Mouse (Mus musculus) neural tube, embryonic 11.5 days (tissue): ENCODE data around the gene Erbb4. TPM values are rescaled to one million over a fixed set of nuclear protein-coding genes. Genes with fewer than 3 reads are reported as not detected.

Experiments
- ATAC-seq: fragments of 200-750 bp; cut with Nextera tagmentation; 2 replicates; pipeline ENCODE4 v1.8.0; 2017; ENCODE audit warnings: moderate number of reproducible peaks, mild to moderate bottlenecking, moderate TSS enrichment, moderate library complexity; ENCODE audit not compliant: insufficient read depth, low FRiP score, low TSS enrichment
- DNase-seq: peaks from one replicate; pipeline ENCODE4 v3.0.0-alpha.2; 2015; ENCODE audit warnings: low spot score
- H3K27ac ChIP-seq: fragments of 300-500 bp; sonication (generic); 2 replicates; pipeline ENCODE4 v1.5.1; 2014; ENCODE audit warnings: low read depth, mild to moderate bottlenecking, low read length
- H3K27me3 ChIP-seq: fragments of 300-500 bp; sonication (generic); 2 replicates; pipeline ENCODE4 v1.6.1; 2014; ENCODE audit warnings: mild to moderate bottlenecking, low read length, mixed read lengths; ENCODE audit not compliant: control insufficient read depth, insufficient read depth
- H3K36me3 ChIP-seq: fragments of 300-500 bp; sonication (generic); 2 replicates; pipeline ENCODE4 v1.6.1; 2014; ENCODE audit warnings: mild to moderate bottlenecking, low read length, moderate library complexity, mixed read lengths; ENCODE audit not compliant: control insufficient read depth, insufficient read depth
- H3K4me1 ChIP-seq: fragments of 300-500 bp; sonication (generic); 2 replicates; pipeline ENCODE4 v1.6.1; 2014; ENCODE audit warnings: low read length, mixed read lengths; ENCODE audit not compliant: control insufficient read depth, insufficient read depth
- H3K4me2 ChIP-seq: fragments of 300-500 bp; sonication (generic); 2 replicates; pipeline ENCODE4 v1.6.1; 2014; ENCODE audit warnings: low read depth, mild to moderate bottlenecking, moderate library complexity
- H3K4me3 ChIP-seq: fragments of 300-500 bp; sonication (generic); 2 replicates; pipeline ENCODE4 v1.5.1; 2014; ENCODE audit warnings: low read depth, low read length
- H3K9ac ChIP-seq: fragments of 300-500 bp; sonication (generic); 2 replicates; pipeline ENCODE4 v1.6.1; 2014; ENCODE audit warnings: mild to moderate bottlenecking, low read length
- H3K9me3 ChIP-seq: fragments of 300-500 bp; sonication (generic); 2 replicates; pipeline ENCODE4 v1.6.1; 2016; ENCODE audit warnings: low read length; ENCODE audit not compliant: control insufficient read depth
- WGBS: fragments of 180-500 bp; shearing (Covaris S2); extraction: QIAGEN DNeasy Blood & Tissue Kit; methylation state at CpG from one replicate; pipeline ENCODE4 v1.1.7; 2014; 5-methylcytosine and 5-hydroxymethylcytosine counted together
- polyA plus RNA-seq: library from polyadenylated mRNA; unstranded; fragments of >200 nt; fragmentation: Nextera tagmentation; extraction: Ambion mirVana; gene quantifications from 2 replicates; pipeline ENCODE4 v1.2.1, GENCODE M21; 2014

The Erbb4 gene
- polyA plus RNA-seq, 1 experiment from 2014 or later, result 5.0 TPM

DNA sequence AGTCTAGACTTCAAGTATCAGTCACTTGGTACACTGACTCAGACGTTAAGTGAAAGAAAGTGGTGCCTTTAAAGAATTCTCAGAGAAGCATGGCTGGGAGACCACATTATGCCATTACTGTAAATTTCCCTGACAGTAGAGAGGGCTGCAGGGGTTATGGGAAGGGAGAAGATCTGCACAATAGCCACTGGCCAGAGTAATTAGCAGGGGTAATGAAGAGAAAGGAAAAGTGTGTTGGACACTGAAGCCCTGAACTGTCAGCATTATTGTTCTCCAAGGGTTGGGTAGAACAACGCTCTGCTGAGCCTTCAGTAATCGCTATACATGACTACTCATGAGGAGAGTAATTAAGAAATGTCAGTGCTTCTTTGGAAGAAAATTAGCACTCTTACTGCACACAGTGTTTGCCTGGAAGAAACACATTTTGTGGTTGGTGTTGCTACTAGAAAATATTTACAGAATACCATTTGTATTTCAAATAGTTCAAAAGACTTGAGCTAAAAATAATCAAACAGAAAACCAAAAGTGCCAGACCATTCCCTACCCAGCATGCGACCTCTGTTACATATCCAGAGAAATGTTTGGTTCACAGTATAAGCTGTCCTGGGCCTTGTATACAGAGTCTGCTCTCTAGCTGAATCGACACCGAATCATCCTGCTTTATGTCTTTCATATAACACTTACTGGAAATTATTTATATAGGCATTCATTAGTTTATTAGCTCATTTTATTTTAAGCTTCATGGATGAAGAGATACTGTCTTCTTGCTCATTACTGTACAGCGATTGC is 965.1 kb downstream of the Erbb4 start:
- no peak overlapping the region for H3K4me3 ChIP-seq
- H3K36me3 ChIP-seq, result no peaks in the 10 kb centered on the region
- peak; percentile 13 for DNase-seq
- no peak overlapping the region for H3K9ac ChIP-seq
- H3K4me1 ChIP-seq, result peaks cover 2% of the 10 kb centered on the region; the same call in 1 of the 2 replicates
- H3K4me2 ChIP-seq, result no peak overlapping the region
- H3K9me3 ChIP-seq, result no peaks in the 10 kb centered on the region
- H3K27me3 ChIP-seq, result no peaks in the 10 kb centered on the region
- H3K27ac ChIP-seq, result no peak overlapping the region
- 72% methylated on average over 7 of the region's 7 CpGs for WGBS
- peak; percentile 77 for ATAC-seq

DNA sequence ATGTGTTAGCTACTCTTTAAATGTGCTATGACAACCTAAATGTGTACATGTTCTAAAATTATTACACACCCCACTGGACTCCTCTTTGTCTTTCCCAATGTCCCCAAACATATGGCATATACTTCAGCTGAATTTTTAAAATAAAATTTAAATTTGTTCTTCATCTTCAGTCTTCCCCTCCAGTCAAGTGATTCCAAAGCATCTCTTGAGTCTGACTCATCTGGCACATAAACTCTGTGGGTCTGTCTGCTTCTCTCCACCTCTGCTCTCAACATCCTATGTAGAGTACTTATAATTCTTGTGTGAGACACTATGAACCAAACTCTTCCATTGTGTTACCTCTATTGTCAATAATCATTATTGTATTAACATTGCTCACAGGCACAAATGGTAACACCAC is 972.9 kb downstream of the Erbb4 start:
- DNase-seq, result no peak
- H3K27ac ChIP-seq, result no peak overlapping the region
- no peaks in the 10 kb centered on the region for H3K9me3 ChIP-seq
- no peaks in the 10 kb centered on the region for H3K4me1 ChIP-seq
- no peak overlapping the region for H3K4me3 ChIP-seq
- no peak overlapping the region for H3K4me2 ChIP-seq
- H3K27me3 ChIP-seq, result no peaks in the 10 kb centered on the region
- no peak for ATAC-seq
- H3K9ac ChIP-seq, result no peak overlapping the region
- no peaks in the 10 kb centered on the region for H3K36me3 ChIP-seq

DNA sequence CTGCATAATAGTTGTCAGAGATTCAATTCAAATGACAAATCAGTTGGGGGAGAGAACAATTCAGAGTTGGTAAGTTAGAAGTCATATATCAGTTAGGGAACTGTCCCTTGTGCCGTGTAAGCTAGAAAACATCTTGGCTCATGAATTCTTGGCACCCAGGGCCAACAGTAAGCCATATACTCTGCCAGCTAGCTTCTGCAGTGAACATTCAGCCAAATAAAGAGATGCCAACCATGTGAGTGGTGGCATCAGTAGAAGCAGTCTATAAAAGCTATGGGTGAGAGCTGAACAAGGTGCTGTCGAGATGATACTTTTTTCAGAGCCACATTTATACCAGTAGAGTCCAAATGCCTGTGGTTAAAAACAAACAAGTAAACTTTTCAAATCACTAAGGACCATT is 973.4 kb downstream of the Erbb4 start:
- H3K4me1 ChIP-seq, result no peaks in the 10 kb centered on the region
- H3K9ac ChIP-seq, result no peak overlapping the region
- ATAC-seq (no peak), DNase-seq (no peak)
- H3K9me3 ChIP-seq, result no peaks in the 10 kb centered on the region
- no peak overlapping the region for H3K4me2 ChIP-seq
- no peak overlapping the region for H3K4me3 ChIP-seq
- H3K27ac ChIP-seq, result no peak overlapping the region
- 74% methylated on average over 2 of the region's 2 CpGs for WGBS
- H3K36me3 ChIP-seq, result no peaks in the 10 kb centered on the region
- no peaks in the 10 kb centered on the region for H3K27me3 ChIP-seq

- no peak for ATAC-seq
- Histone ChIP-seq H3K9ac (no peak overlapping the region), H3K4me1 (no peaks in the 10 kb centered on the region), H3K27ac (no peak overlapping the region), H3K9me3 (no peaks in the 10 kb centered on the region), H3K27me3 (no peaks in the 10 kb centered on the region), H3K4me2 (no peak overlapping the region), H3K36me3 (no peaks in the 10 kb centered on the region), H3K4me3 (no peak overlapping the region)
- DNase-seq, result no peak
- WGBS, result 88% methylated on average over 2 of the region's 2 CpGs
Measured at GRCm38 (mm10) chr1:68123541-68123940, 984.3 kb downstream of the Erbb4 start.

DNA sequence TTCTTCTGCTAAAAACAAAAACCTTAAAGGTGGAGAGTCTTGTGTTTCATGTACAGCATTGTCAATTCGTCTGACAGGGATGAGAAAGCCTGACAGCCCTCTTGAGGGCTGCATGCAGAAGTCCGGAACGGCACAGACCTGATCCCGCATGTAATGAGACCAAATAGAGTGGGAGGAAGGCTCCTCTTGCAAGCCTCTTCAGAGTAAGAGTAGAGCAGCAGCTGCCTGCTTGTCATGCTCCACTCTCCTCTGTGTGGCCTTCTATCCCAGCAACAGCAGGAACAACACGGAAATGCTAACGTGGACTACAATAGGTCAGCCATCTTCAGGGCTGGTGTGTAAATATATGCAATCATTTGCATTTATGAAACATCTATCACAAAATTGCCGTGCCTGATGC is 987.5 kb downstream of the Erbb4 start:
- H3K4me3 ChIP-seq, result no peak overlapping the region
- H3K27me3 ChIP-seq, result no peaks in the 10 kb centered on the region
- DNase-seq (no peak), ATAC-seq (no peak)
- H3K9me3 ChIP-seq, result no peaks in the 10 kb centered on the region
- no peaks in the 10 kb centered on the region for H3K36me3 ChIP-seq
- WGBS, result 64% methylated on average over 7 of the region's 7 CpGs
- no peak overlapping the region for H3K9ac ChIP-seq
- H3K27ac ChIP-seq, result no peak overlapping the region
- no peak overlapping the region for H3K4me2 ChIP-seq
- H3K4me1 ChIP-seq, result no peaks in the 10 kb centered on the region

GRCm38 (mm10) chr1:68115721-68116120 is 992.1 kb downstream of the Erbb4 start:
- DNase-seq, result no peak
- no peak overlapping the region for H3K27ac ChIP-seq
- no peak overlapping the region for H3K4me2 ChIP-seq
- H3K9ac ChIP-seq, result no peak overlapping the region
- ATAC-seq, result no peak
- no peak overlapping the region for H3K4me3 ChIP-seq
- no peaks in the 10 kb centered on the region for H3K27me3 ChIP-seq
- no peaks in the 10 kb centered on the region for H3K4me1 ChIP-seq
- H3K9me3 ChIP-seq, result no peaks in the 10 kb centered on the region
- 80% methylated on average over 5 of the region's 5 CpGs for WGBS
- no peaks in the 10 kb centered on the region for H3K36me3 ChIP-seq

DNA sequence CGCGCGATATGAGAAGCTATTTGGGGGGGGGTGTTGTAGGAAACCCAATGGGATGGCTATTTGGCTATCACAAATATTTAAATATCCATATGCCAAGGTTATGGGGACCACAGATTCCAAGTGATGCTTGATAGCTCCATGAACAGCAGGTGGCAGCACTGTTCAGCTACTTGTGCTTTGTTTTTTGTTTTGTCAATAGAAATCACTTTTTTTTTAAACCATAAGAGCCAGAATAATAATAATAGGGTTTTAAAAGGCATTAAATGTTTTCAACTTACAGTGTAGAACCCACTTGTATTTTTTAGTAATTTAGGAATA is 1001.4 kb downstream of the Erbb4 start:
- Histone ChIP-seq H3K9me3 (no peaks in the 10 kb centered on the region), H3K27me3 (no peaks in the 10 kb centered on the region), H3K4me1 (no peaks in the 10 kb centered on the region), H3K4me2 (no peak overlapping the region), H3K4me3 (no peak overlapping the region), H3K27ac (no peak overlapping the region), H3K9ac (no peak overlapping the region), H3K36me3 (no peaks in the 10 kb centered on the region)
- peak; percentile 29 for DNase-seq
- 65% methylated on average over 3 of the region's 3 CpGs for WGBS
- no peak for ATAC-seq

GRCm38 (mm10) chr1:68105834-68106542 is 1001.9 kb downstream of the Erbb4 start:
- H3K27ac ChIP-seq, result no peak overlapping the region
- H3K9me3 ChIP-seq, result no peaks in the 10 kb centered on the region
- no peaks in the 10 kb centered on the region for H3K36me3 ChIP-seq
- no peak overlapping the region for H3K9ac ChIP-seq
- ATAC-seq (peak; percentile 20; the same call in 1 of the 2 replicates), DNase-seq (no peak)
- H3K4me2 ChIP-seq, result no peak overlapping the region
- no peaks in the 10 kb centered on the region for H3K27me3 ChIP-seq
- H3K4me1 ChIP-seq, result no peaks in the 10 kb centered on the region
- 57% methylated on average over 7 of the region's 7 CpGs for WGBS
- no peak overlapping the region for H3K4me3 ChIP-seq

DNA sequence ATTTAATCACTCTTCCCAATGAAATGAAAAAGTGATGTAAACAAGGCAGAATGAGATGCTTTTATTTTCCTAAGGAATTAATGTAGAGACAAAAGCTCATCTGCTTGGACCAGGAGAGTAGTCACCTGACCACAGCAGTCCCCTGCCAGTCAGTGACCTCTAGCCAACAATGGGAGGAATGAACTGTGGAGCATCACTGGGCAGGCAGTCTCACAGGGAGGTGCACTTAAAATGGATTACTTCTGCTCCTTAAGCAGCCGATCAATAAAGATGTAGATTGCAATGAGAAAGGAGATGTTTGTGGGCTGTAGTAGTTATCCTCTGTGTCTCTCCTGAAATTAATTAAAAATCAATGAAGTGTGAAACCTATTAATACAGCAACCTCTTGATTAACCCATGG is 1018.2 kb downstream of the Erbb4 start:
- no peaks in the 10 kb centered on the region for H3K9me3 ChIP-seq
- H3K27ac ChIP-seq, result no peak overlapping the region
- no peak overlapping the region for H3K4me2 ChIP-seq
- no peaks in the 10 kb centered on the region for H3K27me3 ChIP-seq
- no peak overlapping the region for H3K9ac ChIP-seq
- H3K36me3 ChIP-seq, result no peaks in the 10 kb centered on the region
- H3K4me3 ChIP-seq, result no peak overlapping the region
- WGBS, result 59% methylated on average over 1 of the region's 1 CpGs
- ATAC-seq, result no peak
- no peaks in the 10 kb centered on the region for H3K4me1 ChIP-seq
- no peak for DNase-seq
